Comparison of ENCODE assay signal across 8 mouse cellular contexts in genomic region chr7:82688736-82689135, GRCm38 (mm10). TPM values are rescaled to one million over a fixed set of nuclear protein-coding genes. Genes with fewer than 3 reads are reported as not detected.
A peak's percentile ranks its signal among the peaks of the same experiment; 100 is the strongest.
DNase-seq lines count a peak whose midpoint lies in the region; ATAC-seq and TF ChIP-seq lines count a peak whose summit lies in the region.

No protein-coding gene starts in this region.

- no peak overlapping the region for H3K4me3 ChIP-seq in liver, embryonic 14.5 days (ENCODE audit: insufficient read depth in 1 of 2, low read depth in 2 of 2, low read length in 2 of 2)

- no peak for DNase-seq in frontal cortex, postnatal 10 days (ENCODE audit: low spot score in 2 of 2)
- DNase-seq in 416B (ENCODE audit: low read depth): peak; percentile 78
- DNase-seq in embryo, embryonic 10 days (ENCODE audit: low spot score): peak; percentile 50
- peak; percentile 28 to 39 for DNase-seq in heart, postnatal 36 days
- no peak for DNase-seq in liver, embryonic 14.5 days (ENCODE audit: low read depth in 3 of 3, low spot score in 3 of 3)
- DNase-seq in skeletal muscle tissue, adult 2 months (ENCODE audit: low read depth, low spot score): peak; percentile 58
- no peak for DNase-seq in spleen, postnatal 4 days (ENCODE audit: low spot score in 2 of 2)

- no peak overlapping the region for H3K27ac ChIP-seq in liver, embryonic 14.5 days

- no peak overlapping the region for H3K9ac ChIP-seq in liver, embryonic 14.5 days (replicated peaks)

- peaks cover 4% of the 10 kb centered on the region for H3K36me3 ChIP-seq in liver, embryonic 14.5 days (replicated peaks; ENCODE audit: control insufficient read depth, insufficient read depth, low read depth)

- H3K4me2 ChIP-seq in liver, embryonic 14.5 days (ENCODE audit: low read depth): no peak overlapping the region

- H3K9me3 ChIP-seq in liver, embryonic 14.5 days (ENCODE audit: control insufficient read depth, low read length): no peaks in the 10 kb centered on the region

- no peak for TF ChIP-seq CTCF in liver, embryonic 14.5 days (IDR thresholded peaks at IDR 0.05; ENCODE audit: low read depth)

- H3K4me1 ChIP-seq in liver, embryonic 14.5 days (replicated peaks; ENCODE audit: control insufficient read depth in 2 of 2, insufficient read depth in 2 of 2, low read length in 1 of 2): peaks cover 0 to 5% of the 10 kb centered on the region in 2 experiments; a peak in 2 of 4 replicates

- WGBS in liver, embryonic 14.5 days (ENCODE audit: insufficient replicate concordance): 35% methylated on average over 3 of the region's 3 CpGs

- no peaks in the 10 kb centered on the region for H3K27me3 ChIP-seq in liver, embryonic 14.5 days (ENCODE audit: control insufficient read depth, insufficient read depth, low read length)

- no peak for TF ChIP-seq EP300 in liver, embryonic 14.5 days (IDR thresholded peaks at IDR 0.05; ENCODE audit: low read depth)

- intact Hi-C loops in heart, postnatal 36 days (cut with DNase I): no loop called here

- peak; percentile 86 for ATAC-seq in frontal cortex, adult (ENCODE audit: low TSS enrichment)
- ATAC-seq in liver, embryonic 14.5 days (ENCODE audit: insufficient read depth): peak; percentile 37; the same call in 1 of the 2 replicates

RNA-seq across cellular contexts. Expression of gene Efl1, which starts 40.3 kb away (rescaled TPM):
- total RNA-seq in heart, postnatal 36 days (2021): 10 to 100 TPM in 1 of 2 experiments, 1 to 10 TPM in 1; 9.8 to 10.5 TPM
- 1.9 and 3.2 TPM in 2 replicates for polyA plus RNA-seq in liver, embryonic 14.5 days (2012; rRNA removed)
- 8.0 and 10.3 TPM in 2 replicates for polyA plus RNA-seq in liver, embryonic 14.5 days (2014; fragmentation: Nextera tagmentation; extraction: Ambion mirVana)

RNA-seq across cellular contexts. Expression of gene Saxo2, which starts 40.4 kb away (rescaled TPM):
- total RNA-seq in heart, postnatal 36 days (2021): 1 to 10 TPM; 1.2 to 2.7 TPM
- 0.22 and 0.25 TPM in 2 replicates for polyA plus RNA-seq in liver, embryonic 14.5 days (2012; rRNA removed)
- 0.52 and 0.62 TPM in 2 replicates for polyA plus RNA-seq in liver, embryonic 14.5 days (2014; fragmentation: Nextera tagmentation; extraction: Ambion mirVana)

Comparison
In these comparisons a context has a peak if more than half of its experiments do, and no peak if none do; other contexts are left out.
1. DNase-seq: peak in 416B (single experiment), embryo, embryonic 10 days (single experiment), heart, postnatal 36 days (2 of 2) and skeletal muscle tissue, adult 2 months (single experiment); none in frontal cortex, postnatal 10 days (0 of 2), liver, embryonic 14.5 days (0 of 3) and spleen, postnatal 4 days (0 of 2).